Mouse (Mus musculus): ENCODE results near the gene Zfhx2. TPM values are rescaled to one million over a fixed set of nuclear protein-coding genes. Genes with fewer than 3 reads are reported as not detected.

Gene Zfhx2
- total and polyA plus RNA-seq, 2 experiments: 1.5 to 1.7 TPM

GRCm38 (mm10) chr14:55114759-55115701 is 22.9 kb upstream of the Zfhx2 start:
- TF ChIP-seq CTCF (IDR thresholded peaks at IDR 0.05; ENCODE audit: low read depth, low read length) (peak; percentile 27; the same call in 1 of the 2 replicates), POLR2A (IDR thresholded peaks at IDR 0.05; ENCODE audit: extremely low read depth, insufficient read depth, low read length) (no peak)
- H3K27ac ChIP-seq (replicated peaks; ENCODE audit: insufficient read depth, low read depth, low read length): no peak overlapping the region
- 1% methylated on average over 78 of the region's 78 CpGs for WGBS
- H3K4me3 ChIP-seq (ENCODE audit: insufficient read depth, low read depth, low read length): peak overlapping the region; percentile 55; the same call in 1 of the 2 replicates
- H3K4me1 ChIP-seq (ENCODE audit: control insufficient read depth, insufficient read depth, low read length): no peaks in the 10 kb centered on the region
- peaks cover 24% of the 10 kb centered on the region for H3K27me3 ChIP-seq (ENCODE audit: control insufficient read depth, insufficient read depth, low read length)
- H3K79me2 ChIP-seq (ENCODE audit: control insufficient read depth, insufficient read depth, low read length): no peaks in the 10 kb centered on the region
- H3K9ac ChIP-seq (ENCODE audit: low read depth, low read length): peak overlapping the region; percentile 66
- H3K36me3 ChIP-seq (ENCODE audit: control insufficient read depth, insufficient read depth, low read length): no peaks in the 10 kb centered on the region
- DNase-seq (ENCODE audit: extremely low read depth, low read depth, low spot score): no peak

GRCm38 (mm10) chr14:55113975-55114645 is 22.0 kb upstream of the Zfhx2 start:
- WGBS: 10% methylated on average over 26 of the region's 26 CpGs
- Histone ChIP-seq H3K36me3 (ENCODE audit: control insufficient read depth, insufficient read depth, low read length) (no peaks in the 10 kb centered on the region), H3K9ac (ENCODE audit: low read depth, low read length) (no peak overlapping the region), H3K27me3 (ENCODE audit: control insufficient read depth, insufficient read depth, low read length) (peaks cover 24% of the 10 kb centered on the region), H3K27ac (replicated peaks; ENCODE audit: insufficient read depth, low read depth, low read length) (no peak overlapping the region), H3K79me2 (ENCODE audit: control insufficient read depth, insufficient read depth, low read length) (no peaks in the 10 kb centered on the region), H3K4me3 (ENCODE audit: insufficient read depth, low read depth, low read length) (no peak overlapping the region), H3K4me1 (ENCODE audit: control insufficient read depth, insufficient read depth, low read length) (no peaks in the 10 kb centered on the region)
- DNase-seq (ENCODE audit: extremely low read depth, low read depth, low spot score): no peak
- TF ChIP-seq POLR2A (IDR thresholded peaks at IDR 0.05; ENCODE audit: extremely low read depth, insufficient read depth, low read length) (no peak), CTCF (IDR thresholded peaks at IDR 0.05; ENCODE audit: low read depth, low read length) (peak; percentile 58)

- H3K27me3 ChIP-seq (ENCODE audit: control insufficient read depth, insufficient read depth, low read length): peaks cover 24% of the 10 kb centered on the region
- no peak overlapping the region for H3K4me3 ChIP-seq (ENCODE audit: insufficient read depth, low read depth, low read length)
- DNase-seq (ENCODE audit: extremely low read depth, low read depth, low spot score): no peak
- no peaks in the 10 kb centered on the region for H3K36me3 ChIP-seq (ENCODE audit: control insufficient read depth, insufficient read depth, low read length)
- no peaks in the 10 kb centered on the region for H3K4me1 ChIP-seq (ENCODE audit: control insufficient read depth, insufficient read depth, low read length)
- WGBS: 53% methylated on average over 51 of the region's 51 CpGs
- no peaks in the 10 kb centered on the region for H3K79me2 ChIP-seq (ENCODE audit: control insufficient read depth, insufficient read depth, low read length)
- no peak for TF ChIP-seq CTCF (IDR thresholded peaks at IDR 0.05; ENCODE audit: low read depth, low read length)
- no peak for TF ChIP-seq POLR2A (IDR thresholded peaks at IDR 0.05; ENCODE audit: extremely low read depth, insufficient read depth, low read length)
- H3K9ac ChIP-seq (ENCODE audit: low read depth, low read length): no peak overlapping the region
- H3K27ac ChIP-seq (replicated peaks; ENCODE audit: insufficient read depth, low read depth, low read length): no peak overlapping the region
Measured at GRCm38 (mm10) chr14:55113351-55113974, 21.3 kb upstream of the Zfhx2 start.

- Histone ChIP-seq H3K9ac (ENCODE audit: low read depth, low read length) (no peak overlapping the region), H3K27ac (replicated peaks; ENCODE audit: insufficient read depth, low read depth, low read length) (no peak overlapping the region), H3K4me3 (ENCODE audit: insufficient read depth, low read depth, low read length) (no peak overlapping the region), H3K36me3 (ENCODE audit: control insufficient read depth, insufficient read depth, low read length) (no peaks in the 10 kb centered on the region), H3K79me2 (ENCODE audit: control insufficient read depth, insufficient read depth, low read length) (no peaks in the 10 kb centered on the region), H3K4me1 (ENCODE audit: control insufficient read depth, insufficient read depth, low read length) (no peaks in the 10 kb centered on the region), H3K27me3 (ENCODE audit: control insufficient read depth, insufficient read depth, low read length) (peaks cover 22% of the 10 kb centered on the region)
- no peak for DNase-seq (ENCODE audit: extremely low read depth, low read depth, low spot score)
- 71% methylated on average over 2 of the region's 2 CpGs for WGBS
- TF ChIP-seq CTCF (IDR thresholded peaks at IDR 0.05; ENCODE audit: low read depth, low read length) (no peak), POLR2A (IDR thresholded peaks at IDR 0.05; ENCODE audit: extremely low read depth, insufficient read depth, low read length) (no peak)
Measured at GRCm38 (mm10) chr14:55111720-55112119, 19.6 kb upstream of the Zfhx2 start.

- H3K4me3 ChIP-seq (ENCODE audit: insufficient read depth, low read depth, low read length): no peak overlapping the region
- H3K27me3 ChIP-seq (ENCODE audit: control insufficient read depth, insufficient read depth, low read length): peaks cover 16% of the 10 kb centered on the region
- 30% methylated on average over 9 of the region's 9 CpGs for whole genome bisulfite sequencing
Measured at GRCm38 (mm10) chr14:55110076-55110475, 18.0 kb upstream of the Zfhx2 start.

More at GRCm38 (mm10) chr14:55110076-55110475, 18.0 kb upstream of the Zfhx2 start:
- DNase-seq (ENCODE audit: extremely low read depth, low read depth, low spot score): no peak
- no peak overlapping the region for H3K9ac ChIP-seq (ENCODE audit: low read depth, low read length)
- H3K4me1 ChIP-seq (ENCODE audit: control insufficient read depth, insufficient read depth, low read length): no peaks in the 10 kb centered on the region
- H3K79me2 ChIP-seq (ENCODE audit: control insufficient read depth, insufficient read depth, low read length): no peaks in the 10 kb centered on the region
- no peaks in the 10 kb centered on the region for H3K36me3 ChIP-seq (ENCODE audit: control insufficient read depth, insufficient read depth, low read length)
- no peak for TF ChIP-seq POLR2A (IDR thresholded peaks at IDR 0.05; ENCODE audit: extremely low read depth, insufficient read depth, low read length)
- TF ChIP-seq CTCF (IDR thresholded peaks at IDR 0.05; ENCODE audit: low read depth, low read length): no peak
- H3K27ac ChIP-seq (replicated peaks; ENCODE audit: insufficient read depth, low read depth, low read length): no peak overlapping the region
